Mouse (Mus musculus): Measurements from ENCODE around the gene Gapvd1.
"Not testable (repeated sequence)": the region's sequence is repeated elsewhere in the genome, so short reads cannot be mapped to it uniquely, and the experiment has no call there.

Gene Gapvd1

DNA sequence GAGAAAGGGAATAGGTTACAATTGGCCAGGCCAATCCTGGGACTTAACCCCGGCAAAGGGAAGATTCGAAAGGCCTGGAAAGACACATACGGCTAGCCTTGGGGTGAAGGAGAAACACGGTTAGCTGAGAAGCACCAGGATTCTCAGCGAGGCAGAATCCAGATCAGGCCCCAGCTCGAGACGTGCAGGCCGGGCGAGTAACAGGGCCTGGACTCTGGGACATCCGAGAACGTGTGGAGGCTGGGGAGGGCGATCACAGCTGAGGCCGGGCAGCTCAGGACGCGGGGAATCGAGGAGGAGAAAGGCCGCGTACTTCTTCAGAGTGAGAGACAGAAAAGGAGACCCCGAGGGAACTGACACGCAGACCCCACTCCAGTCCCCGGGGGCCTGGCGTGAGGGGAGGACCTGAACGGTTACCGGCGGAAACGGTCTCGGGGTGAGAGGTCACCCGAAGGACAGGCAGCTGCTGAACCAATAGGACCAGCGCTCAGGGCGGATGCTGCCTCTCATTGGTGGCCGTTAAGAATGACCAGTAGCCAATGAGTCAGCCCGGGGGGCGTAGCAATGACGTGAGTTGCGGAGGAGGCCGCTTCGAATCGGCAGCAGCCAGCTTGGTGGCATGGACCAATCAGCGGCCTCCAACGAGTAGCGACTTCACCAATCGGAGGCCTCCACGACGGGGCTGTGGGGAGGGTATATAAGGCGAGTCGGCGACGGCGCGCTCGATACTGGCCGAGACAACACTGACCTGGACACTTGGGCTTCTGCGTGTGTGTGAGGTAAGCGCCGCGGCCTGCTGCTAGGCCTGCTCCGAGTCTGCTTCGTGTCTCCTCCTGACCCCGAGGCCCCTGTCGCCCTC, 16.6 kb upstream of the Gapvd1 start, which contains the start of gene Hspa5:
Hspa5 (plus strand) TSS at position 603 of the 859 bp plus-strand sequence.
- peak; percentile 96 for DNase-seq (ENCODE audit: low spot score)

DNA sequence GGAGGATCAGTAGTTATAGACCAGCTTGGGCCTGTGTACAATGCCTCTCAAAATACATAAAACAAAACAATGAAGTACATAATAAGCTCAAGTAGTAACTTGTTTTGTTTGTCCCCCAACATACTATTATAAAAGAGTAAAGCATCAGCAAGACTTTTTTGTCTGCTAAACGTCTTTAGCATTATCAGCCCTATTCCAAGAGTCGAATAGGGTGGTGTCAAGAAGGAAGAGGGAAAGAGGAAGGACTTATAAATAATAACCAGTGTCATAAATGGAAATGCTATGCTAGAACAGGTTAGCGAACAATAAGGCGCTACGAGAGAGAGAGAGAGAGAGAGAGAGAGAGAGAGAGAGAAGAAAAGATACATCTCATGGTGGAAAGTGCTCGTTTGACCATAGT, 15.9 kb upstream of the Gapvd1 start:
- no peak for DNase-seq (ENCODE audit: low spot score)

DNA sequence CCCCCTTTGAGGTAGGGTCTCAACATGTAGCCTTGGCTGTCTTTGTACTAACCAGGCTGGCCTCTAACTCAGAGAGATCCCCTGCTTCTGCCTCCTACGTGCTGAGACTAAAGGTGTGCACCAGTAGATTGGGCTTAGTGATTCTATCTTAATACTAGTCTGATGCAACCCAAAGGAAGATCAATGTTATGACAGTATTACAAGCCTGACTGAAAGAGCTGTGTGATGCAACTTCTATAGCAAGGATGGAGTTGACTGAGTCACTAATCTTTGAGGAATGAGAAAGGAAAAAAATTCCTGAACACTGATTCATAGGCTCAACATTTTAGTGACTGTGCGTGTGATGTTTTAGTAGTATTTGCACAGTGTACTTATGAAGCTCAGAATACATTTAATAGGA, 15.0 kb upstream of the Gapvd1 start:
- no peak for DNase-seq (ENCODE audit: low spot score)

DNA sequence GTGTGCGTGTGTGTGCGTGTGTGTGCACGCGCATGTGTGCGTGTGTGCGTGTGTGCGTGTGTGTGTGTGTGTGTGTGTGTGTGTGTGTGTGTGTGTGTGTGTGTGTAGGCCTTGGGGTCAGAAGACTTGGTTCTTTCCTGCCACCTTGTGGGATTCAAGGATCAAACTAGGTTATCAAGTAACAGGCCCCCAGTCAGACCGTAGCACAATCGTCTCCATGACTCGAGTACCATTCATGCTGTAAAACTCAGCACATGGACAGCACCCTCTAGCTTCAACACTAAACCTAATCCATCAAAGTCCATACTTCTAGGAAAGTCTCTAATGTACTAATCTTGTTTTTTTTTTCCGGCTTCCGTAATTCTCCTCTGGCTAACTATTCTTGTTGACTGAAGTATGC, 9.8 kb upstream of the Gapvd1 start:
- DNase-seq (ENCODE audit: low spot score) = no peak

DNA sequence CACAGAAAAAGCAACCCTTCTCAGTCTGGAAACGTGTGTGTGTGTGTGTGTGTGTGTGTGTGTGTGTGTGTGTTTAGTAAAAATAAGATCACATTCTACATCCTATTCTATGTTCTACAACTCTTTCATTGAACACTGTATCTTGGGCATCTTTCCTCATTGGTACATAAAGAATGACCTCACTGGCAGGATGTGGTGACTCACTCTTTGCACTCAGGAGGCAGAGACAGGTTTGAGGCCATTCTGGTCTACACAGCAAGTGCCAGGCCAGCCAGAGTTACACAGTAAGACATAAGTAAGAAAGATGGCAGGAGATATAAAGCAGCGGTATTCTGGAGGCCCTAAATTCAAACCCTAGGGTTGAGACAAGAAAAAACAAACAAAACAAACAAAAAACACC, 7.8 kb upstream of the Gapvd1 start:
- DNase-seq (ENCODE audit: low spot score) = no peak

DNA sequence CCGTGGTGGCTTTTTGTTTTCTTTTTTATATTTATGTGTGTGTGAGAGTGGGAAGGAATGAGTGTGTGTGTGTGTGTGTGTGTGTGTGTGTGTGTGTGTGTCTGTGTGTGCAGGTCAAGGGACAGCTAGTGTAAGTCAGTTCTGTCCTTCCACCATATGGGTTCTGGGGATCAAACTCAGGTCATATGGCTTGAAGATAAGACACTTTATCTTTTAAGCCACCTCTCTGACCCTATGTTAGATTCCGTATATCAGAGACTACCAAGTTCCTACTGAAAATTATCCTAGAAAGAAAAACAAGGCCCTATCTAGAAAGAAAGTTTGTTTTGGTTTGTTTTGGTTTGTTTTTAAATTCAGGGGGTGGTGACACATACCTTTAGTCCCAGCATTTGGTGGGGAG, 7.1 kb upstream of the Gapvd1 start:
- DNase-seq (ENCODE audit: low spot score) = no peak

DNA sequence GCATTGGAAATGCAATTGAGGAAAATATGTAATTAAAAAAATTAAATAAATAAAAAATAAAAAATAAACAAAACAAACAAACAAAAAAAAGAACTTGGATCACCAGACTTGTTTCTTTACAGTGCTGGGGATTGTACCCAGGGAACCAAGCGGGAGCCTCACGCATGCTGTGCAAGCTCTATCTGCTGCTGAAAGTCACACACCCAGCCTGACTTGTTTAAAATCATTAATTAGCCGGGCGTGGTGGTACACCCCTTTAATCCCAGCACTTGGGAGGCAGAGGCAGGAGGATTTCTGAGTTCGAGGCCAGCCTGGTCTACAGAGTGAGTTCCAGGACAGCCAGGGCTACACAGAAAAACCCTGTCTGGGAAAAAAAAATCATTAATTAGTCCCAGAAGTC, 6.2 kb upstream of the Gapvd1 start:
- not testable (repeated sequence) for DNase-seq (ENCODE audit: low spot score)

DNA sequence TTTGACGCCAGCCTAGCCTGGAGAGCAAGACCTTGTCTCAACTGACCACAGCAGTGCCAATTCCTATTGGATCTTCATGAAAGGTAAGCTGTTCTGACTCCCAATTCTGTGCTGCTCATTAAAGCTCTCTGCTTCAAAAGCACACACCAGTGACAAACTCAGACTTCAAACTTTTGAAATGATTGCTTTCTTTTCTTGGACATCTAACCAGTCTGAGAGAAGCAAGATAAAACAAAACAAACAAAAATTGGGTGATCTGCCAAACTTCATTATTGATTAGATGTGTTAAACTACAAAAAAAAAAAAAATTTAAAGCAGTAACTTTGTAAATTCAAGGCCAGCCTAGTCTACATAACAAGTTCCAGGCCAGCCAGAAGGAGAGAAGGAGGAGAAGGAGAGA, 2.3 kb upstream of the Gapvd1 start:
- DNase-seq (ENCODE audit: low spot score) = no peak

DNA sequence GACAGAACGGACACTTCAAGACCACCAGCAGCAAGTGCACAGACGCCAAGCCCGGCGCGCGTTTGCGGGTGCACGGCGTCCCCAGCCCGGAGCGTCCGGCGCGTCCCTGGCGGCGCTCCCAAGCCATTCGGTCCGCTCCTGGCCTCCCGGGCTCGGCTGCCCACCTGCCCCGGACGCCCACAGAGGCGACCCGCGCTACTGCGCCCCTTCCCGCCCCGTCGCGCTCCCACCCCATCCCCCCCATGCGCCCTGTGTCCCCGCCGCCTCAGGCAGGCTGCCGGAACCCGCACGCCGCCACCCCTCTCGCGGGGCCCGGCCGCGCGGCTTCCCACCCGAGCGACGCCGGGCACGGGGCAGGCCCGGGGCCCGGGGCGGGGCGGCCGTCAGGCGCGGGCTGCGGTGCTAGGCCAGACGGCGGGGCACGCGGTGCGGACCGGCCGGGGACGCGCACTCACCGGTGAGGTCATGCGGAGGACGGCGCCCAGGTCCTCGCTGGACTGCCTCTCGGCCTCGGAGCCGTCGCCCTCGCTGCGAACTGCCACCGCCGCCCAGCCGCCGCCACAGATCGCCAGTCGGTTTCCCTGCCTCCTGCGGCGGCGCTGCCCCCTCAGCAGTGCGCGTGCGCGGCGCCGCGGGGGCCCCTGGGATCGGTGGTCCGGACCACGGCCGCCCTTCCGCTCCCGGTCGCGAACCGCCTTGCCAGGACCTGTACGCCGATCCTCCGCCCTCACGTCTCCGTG, 1.1 kb downstream of the Gapvd1 start:
- peak; percentile 92 for DNase-seq (ENCODE audit: low spot score)

DNA sequence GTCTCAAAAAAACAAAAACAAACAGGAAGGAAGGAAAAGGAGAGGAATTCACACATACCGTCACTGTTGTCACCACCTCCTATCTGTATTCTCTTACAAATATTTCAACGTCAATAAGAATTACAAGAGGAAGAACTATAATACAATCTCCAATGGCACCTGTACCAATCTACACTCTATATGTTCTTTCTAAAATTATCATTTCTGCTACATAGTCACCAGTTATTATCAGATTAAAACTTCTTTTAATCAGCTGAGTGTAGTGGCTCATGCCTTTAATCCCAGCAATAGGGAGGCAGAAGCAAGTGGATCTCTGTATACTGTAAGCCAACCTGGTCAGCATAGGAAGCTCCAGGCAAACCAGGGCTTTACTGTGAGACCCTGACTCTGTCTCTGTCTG, 4.8 kb downstream of the Gapvd1 start:
- no peak for DNase-seq (ENCODE audit: low spot score)

DNA sequence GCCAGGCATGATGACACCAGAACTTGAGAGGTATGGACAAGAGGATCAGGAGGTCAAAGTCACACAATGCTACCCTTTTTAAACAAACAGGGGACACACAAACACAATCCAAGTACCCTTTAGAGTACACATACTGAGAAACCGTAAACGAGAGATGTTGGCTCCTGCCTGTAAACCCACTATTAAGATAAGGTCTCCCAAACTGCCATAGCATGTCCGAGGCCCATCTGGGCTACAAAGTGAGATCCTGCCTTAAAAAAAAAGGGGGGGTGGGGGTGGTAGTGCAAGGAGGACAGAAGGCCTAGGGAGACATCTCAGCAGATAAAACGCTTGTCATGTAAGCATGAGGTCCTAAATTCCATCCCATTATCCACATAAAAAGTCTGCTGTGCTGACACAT, 6.6 kb downstream of the Gapvd1 start:
- DNase-seq (ENCODE audit: low spot score) = no peak

DNA sequence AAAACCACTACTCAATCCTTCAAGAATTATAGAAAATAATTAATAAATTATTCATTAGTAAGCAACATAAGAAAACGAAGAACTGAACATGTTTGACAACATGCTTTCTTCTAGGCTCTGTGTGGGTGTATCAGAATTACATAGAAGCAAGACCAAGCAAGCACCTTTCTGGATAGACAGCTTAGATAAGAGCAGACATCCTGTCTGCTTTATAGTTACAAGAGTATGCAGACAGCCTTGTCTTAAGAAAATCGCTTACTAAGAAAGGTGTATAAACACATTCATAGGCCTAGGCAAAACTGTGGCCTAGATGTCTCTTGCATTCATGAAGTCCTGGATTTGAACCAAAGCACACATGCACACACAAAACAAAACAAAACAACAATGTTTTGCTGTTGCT, 9.4 kb downstream of the Gapvd1 start:
- DNase-seq (ENCODE audit: low spot score) = no peak

DNA sequence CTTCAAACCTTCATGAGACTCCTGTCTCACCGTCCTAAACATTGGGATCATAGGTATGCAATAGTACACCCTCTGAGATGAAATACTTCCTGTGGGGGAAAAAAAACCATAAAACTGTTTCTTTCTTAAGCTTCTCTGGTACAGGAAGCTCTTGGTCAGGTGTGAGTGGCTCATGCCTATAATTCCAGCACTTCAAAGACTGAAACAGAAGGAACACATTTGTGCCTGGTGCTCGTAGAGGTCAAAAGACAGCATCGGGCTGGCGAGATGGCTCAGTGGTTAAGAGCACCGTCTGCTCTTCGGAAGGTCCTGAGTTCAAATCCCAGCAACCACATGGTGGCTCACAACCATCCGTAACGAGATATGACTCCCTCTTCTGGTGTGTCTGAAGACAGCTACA, 10.6 kb downstream of the Gapvd1 start:
- no peak for DNase-seq (ENCODE audit: low spot score)

DNA sequence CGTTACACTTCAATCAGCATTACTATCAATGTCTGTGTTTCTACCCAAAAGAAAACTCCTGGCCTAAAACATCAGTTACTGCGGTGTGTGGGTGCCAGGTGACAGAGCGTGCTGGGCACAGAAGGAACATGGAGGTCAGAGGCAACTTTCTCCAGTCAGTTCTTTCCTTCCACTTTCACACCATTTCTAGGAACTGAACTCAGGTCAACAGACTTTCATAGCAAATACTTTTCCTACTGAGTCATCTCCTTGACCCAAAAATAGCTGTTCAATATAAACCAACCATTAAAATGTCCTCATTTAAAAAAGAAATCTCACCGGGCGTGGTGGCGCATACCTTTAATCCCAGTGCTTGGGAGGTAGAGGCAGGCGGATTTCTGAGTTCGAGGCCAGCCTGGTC, 12.4 kb downstream of the Gapvd1 start:
- DNase-seq (ENCODE audit: low spot score) = no peak

DNA sequence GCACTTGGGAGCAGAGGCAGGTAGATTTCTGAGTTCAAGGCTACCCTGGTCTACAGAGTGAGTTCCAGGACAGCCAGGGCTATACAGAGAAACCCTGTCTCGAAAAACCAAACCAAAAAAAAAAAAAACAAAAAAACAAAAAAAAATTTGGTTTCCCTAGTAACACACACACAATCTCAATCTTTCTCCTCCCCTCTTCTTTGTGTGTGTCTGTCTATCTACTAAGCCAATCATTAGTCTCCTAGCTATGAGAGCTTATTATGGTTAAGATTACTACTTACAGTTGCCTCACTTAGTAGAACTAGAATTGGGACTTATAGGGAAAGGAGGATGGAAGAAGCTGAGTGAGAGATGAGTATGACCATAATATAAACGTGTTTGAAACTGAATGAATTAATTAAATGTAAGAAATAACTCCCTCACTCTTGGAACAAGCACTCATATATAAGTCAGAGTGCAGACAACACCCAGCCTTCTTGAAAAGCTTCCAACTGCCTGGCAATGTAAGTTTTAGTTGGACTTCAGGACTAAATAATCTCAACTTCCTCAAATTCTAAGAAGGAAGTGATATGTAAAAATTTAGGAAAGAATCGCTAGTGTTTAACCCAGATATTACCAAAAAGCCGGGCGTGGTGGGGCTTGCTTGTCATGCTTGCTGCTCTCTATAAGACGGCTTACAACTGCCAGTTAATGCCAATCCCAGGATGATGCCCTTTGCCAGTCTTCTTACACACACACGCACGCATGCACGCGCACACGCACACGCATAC, 13.5 kb downstream of the Gapvd1 start:
- DNase-seq (ENCODE audit: low spot score) = no peak

DNA sequence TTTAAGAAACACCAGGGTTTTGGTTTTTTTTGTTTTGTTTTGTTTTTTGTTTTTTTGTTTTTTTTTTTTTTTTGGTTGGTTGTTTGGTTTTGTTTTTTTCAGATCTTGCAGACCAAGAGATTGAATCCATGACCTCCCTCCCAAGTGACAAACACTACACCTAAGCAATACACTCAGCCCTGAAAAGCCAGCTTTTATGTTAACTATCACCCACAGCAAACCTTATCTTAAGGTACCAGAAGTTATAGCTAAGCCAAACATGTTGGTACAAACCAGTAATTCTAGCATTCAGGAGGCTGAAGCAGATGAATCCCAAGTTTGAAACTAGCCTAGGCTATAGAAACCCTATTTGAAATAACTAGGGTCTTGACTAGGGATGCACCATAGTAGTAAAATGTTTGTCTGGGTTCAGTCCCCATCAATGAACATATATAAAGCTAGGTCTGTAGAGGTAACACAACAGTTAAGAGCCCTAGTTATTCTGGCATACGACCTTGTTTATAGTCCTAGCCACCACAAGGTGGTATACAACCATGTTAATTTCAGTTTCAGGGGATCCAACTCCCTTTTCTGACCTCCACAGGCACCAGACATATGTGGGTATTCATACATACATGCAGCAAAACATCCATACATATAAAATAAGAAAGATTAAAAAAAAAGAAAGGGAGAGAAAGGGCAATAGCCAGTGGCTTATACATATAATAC, 15.2 kb downstream of the Gapvd1 start:
- no peak for DNase-seq (ENCODE audit: low spot score)

DNA sequence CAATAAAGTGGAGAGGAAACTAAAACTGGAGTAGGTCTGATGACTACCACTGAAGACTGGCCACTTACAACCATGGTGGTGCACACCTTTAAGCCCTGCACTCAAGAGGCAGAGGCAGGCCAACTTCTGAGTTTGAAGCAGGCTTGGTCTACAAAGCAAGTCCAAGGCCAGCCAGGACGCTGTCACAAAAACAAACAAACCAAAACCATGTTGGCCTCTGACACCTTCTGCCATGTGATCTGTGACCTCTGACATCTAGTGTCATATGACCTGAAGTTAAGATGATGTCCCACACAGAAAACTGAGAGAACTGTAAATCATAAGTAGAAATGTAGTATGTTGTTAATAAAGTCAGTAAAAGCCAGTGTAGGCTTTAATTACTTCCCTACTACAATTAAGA, 17.1 kb downstream of the Gapvd1 start:
- no peak for DNase-seq (ENCODE audit: low spot score)

DNA sequence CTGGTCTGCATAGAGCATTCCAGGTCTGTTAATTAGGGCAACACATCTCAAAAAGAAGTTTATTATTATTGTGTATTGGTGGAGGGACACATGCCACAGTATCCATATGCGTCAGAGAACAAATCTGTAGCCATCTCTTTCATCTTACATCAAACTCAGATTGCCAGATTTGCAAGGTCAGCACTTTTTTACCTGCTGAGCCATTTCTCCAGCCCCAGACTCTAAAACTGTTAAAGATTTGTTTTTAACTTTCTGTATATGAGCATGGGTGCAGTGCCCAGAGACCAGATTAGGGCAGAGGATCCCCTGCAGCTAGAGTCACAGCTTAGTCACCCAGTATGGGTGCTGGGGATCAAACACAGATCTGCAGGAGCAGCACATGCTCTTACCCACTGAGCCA, 18.4 kb downstream of the Gapvd1 start:
- no peak for DNase-seq (ENCODE audit: low spot score)

DNA sequence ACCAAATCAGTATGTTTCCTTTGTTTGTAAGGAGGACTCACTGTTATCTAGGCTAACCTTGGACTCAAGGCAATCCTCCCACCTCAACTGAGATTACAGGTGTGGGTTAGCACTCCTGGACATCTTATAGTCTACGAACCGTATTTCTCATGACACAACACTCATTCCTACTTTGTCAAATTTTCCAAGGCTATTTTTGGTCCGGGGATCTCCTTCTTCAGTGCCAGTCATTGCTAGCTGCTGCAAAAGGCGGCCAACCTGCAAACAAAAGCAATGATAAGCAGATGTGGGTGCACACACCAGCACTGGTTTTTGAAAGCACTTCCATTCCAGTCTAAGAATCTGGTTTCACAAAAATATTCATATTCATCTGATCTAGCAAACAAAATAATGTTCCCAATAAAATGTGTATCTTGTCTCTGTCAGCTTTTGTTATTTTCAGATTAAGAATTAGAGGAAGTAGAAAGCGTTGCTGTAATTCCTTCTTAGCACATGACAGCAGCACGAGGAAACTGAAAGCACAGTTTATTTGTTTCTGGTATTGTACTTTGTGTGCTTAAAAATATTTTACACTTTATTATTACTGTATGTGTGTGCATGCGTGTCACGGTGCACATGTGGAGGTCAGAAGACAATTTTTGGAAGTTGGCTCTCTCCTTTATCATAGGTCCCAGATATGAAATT, 27.8 kb downstream of the Gapvd1 start:
- DNase-seq (ENCODE audit: low spot score) = no peak

DNA sequence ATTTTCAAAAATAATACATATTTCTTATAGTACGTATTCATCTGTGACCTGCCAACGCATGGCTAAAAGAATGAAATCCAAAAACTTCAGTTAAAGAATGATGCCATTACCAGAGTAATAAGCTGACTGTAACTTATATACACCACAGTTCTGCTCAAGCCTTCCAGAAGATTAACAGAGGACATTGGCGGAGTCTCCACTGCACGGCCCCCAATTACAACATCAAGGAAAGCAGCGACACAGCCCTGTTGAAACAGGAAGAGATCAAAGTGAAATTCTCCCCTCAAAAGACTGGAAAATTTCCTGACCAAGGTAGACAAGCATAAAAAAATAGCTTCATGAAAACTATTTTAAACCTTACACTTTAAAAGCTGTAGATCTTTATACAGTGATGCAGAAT, 29.8 kb downstream of the Gapvd1 start:
- DNase-seq (ENCODE audit: low spot score) = no peak

DNA sequence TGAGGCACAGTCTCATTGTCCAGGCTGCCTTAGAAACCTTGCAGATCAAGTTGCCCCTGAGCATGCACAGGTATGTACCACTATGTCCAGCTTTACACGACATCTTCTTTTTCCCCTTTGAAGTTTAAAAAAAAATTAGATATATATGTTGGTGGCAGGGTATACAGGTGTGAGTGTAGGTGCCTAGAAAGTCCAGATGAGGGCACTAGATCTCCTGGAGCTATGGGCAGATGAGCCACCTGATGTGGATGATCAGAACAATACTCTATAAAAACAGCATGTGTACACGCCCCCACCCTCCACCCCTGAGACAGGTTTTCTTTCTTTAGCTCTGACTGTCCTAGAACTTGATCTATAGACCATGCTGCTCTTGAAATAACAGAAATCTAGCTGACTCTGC, 36.8 kb downstream of the Gapvd1 start:
- DNase-seq (ENCODE audit: low spot score) = no peak

DNA sequence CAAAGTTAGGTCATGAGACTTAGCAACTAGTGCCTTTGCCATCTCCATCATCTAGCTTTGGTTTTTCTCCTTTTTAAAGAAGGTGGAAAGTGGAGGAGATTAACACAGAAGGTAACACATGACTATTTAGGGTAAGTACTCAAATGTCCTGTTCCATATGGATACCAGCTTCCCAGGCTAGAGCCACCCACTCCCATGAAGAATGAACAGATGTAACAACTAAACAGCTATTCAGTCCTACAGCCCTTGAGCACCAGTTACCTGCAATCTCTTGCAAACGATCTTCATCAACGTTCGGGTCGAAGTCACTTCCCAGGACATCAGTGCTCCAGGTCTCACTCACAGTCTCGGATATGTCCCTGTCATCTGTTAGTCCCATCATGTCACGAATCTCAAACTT, 43.1 kb downstream of the Gapvd1 start:
- DNase-seq (ENCODE audit: low spot score) = no peak

Data from testis, postnatal 10 days (tissue).